ENCODE assay signal across 11 mouse cellular contexts in the genomic region with DNA sequence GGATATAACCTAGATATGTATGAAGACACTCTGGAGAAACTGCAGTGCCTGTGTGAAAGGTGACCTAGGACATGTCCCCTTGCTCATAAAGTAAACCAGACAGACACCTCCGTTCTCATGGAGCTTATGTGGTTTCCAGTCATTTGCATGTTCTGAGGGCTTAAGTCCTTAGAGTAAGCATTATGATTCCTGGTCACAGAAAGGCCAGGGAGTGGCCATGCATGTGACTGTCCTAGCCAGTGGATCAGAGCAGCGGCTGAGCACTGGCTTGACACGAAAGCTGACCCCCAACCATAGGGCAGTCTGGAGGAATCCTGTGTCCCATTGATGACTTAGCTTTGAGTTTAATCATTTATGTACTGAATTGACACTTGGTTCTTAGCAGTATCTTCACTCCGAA.
"Had no signal": no experiment of that assay in that cellular context is flagged by ENCODE, and none has a peak within 500 bp of the region (broad histone marks: within the 10 kb centered on the region; RNA-seq: fewer than 3 reads in every experiment).

No protein-coding gene starts in this region.

- H3K9me3 ChIP-seq: limb, embryonic 13.5 days; midbrain, embryonic 12.5 days; neural tube, embryonic 15.5 days had no signal

- H3K9ac ChIP-seq: limb, embryonic 13.5 days; liver, embryonic 14.5 days; midbrain, embryonic 12.5 days; neural tube, embryonic 15.5 days had no signal

- H3K4me2 ChIP-seq: midbrain, embryonic 12.5 days; neural tube, embryonic 15.5 days had no signal

- H3K27me3 ChIP-seq: limb, embryonic 13.5 days; neural tube, embryonic 15.5 days had no signal

- H3K4me3 ChIP-seq: limb, embryonic 13.5 days; midbrain, embryonic 12.5 days; neural tube, embryonic 15.5 days had no signal

- H3K27ac ChIP-seq: liver, embryonic 14.5 days; midbrain, embryonic 12.5 days; neural tube, embryonic 15.5 days had no signal

- DNase-seq: kidney, adult 11 months; left cerebral cortex, postnatal 4 days; lung, adult 2 months; lung, postnatal 4 days; right cerebral cortex, adult 18-20 months; right cerebral cortex, postnatal 25 days; thymus, postnatal 36 days had no signal

- H3K36me3 ChIP-seq: limb, embryonic 13.5 days; midbrain, embryonic 12.5 days; neural tube, embryonic 15.5 days had no signal
